Mouse (Mus musculus): ENCODE data around the gene Plxna4. TPM values are rescaled to one million over a fixed set of nuclear protein-coding genes. Genes with fewer than 3 reads are reported as not detected.

The Plxna4 gene
- polyA plus RNA-seq, 1 experiment from 2014 or later, result 3.6 TPM

- no peak for ATAC-seq (ENCODE audit: low FRiP score)
- no peak overlapping the region for H3K27ac ChIP-seq (ENCODE audit: low read depth, low read length)
- no peak for DNase-seq (ENCODE audit: low spot score, missing footprints)
Observed at GRCm38 (mm10) chr6:32203389-32203788, 384.6 kb downstream of the Plxna4 start.

DNA sequence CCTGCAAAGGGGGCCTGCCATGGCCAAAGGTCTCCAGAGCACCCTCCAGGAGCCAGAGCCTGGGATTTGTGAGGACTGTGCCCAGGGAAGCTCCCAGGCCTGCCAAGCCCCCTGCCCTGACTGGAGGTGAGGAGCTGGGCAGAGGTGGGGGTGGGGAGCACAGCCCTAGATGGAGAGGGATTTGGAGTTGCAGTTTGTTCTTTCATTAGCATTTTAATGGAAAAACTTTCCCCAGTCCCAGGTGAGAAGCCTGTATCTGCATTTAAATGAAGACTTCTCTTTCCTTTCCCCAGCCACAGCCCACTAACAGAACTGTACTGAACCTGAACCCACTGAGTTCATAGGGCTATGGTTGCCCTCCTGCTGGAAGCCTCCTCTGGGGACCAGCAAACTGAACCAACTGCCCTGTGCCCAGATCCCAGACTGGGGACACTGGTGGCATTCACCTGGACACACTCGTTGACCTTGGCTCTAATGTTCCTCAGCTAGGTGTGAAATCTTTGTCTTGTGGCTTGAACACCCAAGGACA is 385.3 kb downstream of the Plxna4 start:
- Histone ChIP-seq H3K4me3 (ENCODE audit: low read depth, low read length) (no peak overlapping the region), H3K27ac (ENCODE audit: low read depth, low read length) (no peak overlapping the region), H3K9me3 (ENCODE audit: control insufficient read depth, low read length) (no peaks in the 10 kb centered on the region), H3K36me3 (ENCODE audit: control insufficient read depth, insufficient read depth, low read length) (no peaks in the 10 kb centered on the region), H3K9ac (ENCODE audit: low read length) (no peak overlapping the region), H3K4me1 (ENCODE audit: control insufficient read depth, insufficient read depth, low read length) (no peaks in the 10 kb centered on the region), H3K27me3 (ENCODE audit: control insufficient read depth, insufficient read depth, low read length) (no peaks in the 10 kb centered on the region), H3K4me2 (no peak overlapping the region)
- ATAC-seq (ENCODE audit: low FRiP score) (no peak), DNase-seq (ENCODE audit: low spot score, missing footprints) (no peak)
- 57% methylated on average over 1 of the region's 1 CpGs for WGBS

More at GRCm38 (mm10) chr6:32203389-32203788, 384.6 kb downstream of the Plxna4 start:
- Histone ChIP-seq H3K4me3 (ENCODE audit: low read depth, low read length) (no peak overlapping the region), H3K9me3 (ENCODE audit: control insufficient read depth, low read length) (no peaks in the 10 kb centered on the region), H3K36me3 (ENCODE audit: control insufficient read depth, insufficient read depth, low read length) (no peaks in the 10 kb centered on the region), H3K27me3 (ENCODE audit: control insufficient read depth, insufficient read depth, low read length) (no peaks in the 10 kb centered on the region), H3K4me1 (ENCODE audit: control insufficient read depth, insufficient read depth, low read length) (no peaks in the 10 kb centered on the region), H3K9ac (ENCODE audit: low read length) (no peak overlapping the region), H3K4me2 (no peak overlapping the region)
- 53% methylated on average over 4 of the region's 4 CpGs for WGBS

DNA sequence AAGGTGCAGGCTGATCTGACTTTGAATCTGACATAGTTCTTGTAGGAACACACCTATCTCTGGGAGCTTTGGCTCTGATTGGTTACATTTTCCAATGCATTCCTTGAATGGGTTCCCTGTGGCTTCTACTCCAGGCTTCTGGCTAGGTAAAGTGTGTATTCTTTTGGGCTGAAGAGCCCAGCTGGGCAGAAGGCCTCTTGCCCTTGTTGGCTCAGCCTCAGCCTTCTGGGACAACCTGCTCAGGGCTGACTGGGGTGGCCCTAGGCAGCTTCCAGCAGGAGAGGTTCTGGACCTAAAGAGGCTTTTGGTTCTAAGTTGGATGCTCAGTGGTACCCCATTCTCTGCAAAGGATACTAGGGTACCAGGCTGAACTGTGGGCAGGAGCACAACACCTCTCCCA is 386.5 kb downstream of the Plxna4 start:
- Histone ChIP-seq H3K27me3 (ENCODE audit: control insufficient read depth, insufficient read depth, low read length) (no peaks in the 10 kb centered on the region), H3K27ac (ENCODE audit: low read depth, low read length) (no peak overlapping the region), H3K9ac (ENCODE audit: low read length) (no peak overlapping the region), H3K4me2 (no peak overlapping the region), H3K9me3 (ENCODE audit: control insufficient read depth, low read length) (no peaks in the 10 kb centered on the region), H3K4me3 (ENCODE audit: low read depth, low read length) (no peak overlapping the region), H3K4me1 (ENCODE audit: control insufficient read depth, insufficient read depth, low read length) (no peaks in the 10 kb centered on the region), H3K36me3 (ENCODE audit: control insufficient read depth, insufficient read depth, low read length) (no peaks in the 10 kb centered on the region)
- ATAC-seq (ENCODE audit: low FRiP score) (no peak), DNase-seq (ENCODE audit: low spot score, missing footprints) (no peak)

DNA sequence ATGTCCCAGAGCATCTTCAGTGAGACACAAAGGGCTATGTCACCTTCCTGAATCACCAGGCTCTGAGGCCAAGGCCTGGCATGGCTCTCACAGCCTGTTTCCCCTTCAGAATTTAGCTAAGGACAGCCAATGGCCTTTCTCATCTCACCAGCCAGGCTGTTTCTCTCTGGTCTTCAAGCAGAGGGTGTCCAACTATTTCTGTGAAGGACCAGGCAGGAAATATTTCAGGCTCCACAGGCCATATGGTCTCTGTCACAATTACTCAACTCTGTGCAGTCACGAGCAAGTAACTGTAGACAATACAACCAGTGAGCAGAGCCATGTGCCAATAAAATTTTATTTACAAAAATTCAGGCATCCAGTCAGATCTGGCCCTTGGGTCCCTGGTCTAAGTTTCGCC is 388.4 kb downstream of the Plxna4 start:
- ATAC-seq (ENCODE audit: low FRiP score), result no peak
- WGBS, result 81% methylated on average over 2 of the region's 2 CpGs

DNA sequence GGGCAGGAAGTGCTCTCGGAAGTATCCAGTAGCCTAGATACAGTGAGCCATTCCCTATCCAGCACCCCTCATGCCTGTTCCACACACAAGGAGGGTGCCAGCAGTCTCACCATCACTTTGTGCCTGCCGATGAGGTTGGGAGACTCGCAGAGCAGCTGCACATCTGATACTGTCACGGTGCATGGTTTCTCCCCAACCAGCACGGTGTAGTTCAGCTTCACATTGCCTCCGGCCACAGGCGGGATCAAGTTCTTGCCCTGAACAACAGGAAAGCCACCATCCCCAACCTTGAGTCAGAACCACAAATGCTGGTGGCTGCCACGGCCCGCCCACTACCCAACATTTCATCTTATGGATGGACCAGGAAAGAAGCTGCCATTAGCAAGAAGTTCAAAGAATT is 391.1 kb downstream of the Plxna4 start:
- H3K9me3 ChIP-seq (ENCODE audit: control insufficient read depth, low read length), result no peaks in the 10 kb centered on the region
- WGBS, result 88% methylated on average over 9 of the region's 9 CpGs
- no peaks in the 10 kb centered on the region for H3K27me3 ChIP-seq (ENCODE audit: control insufficient read depth, insufficient read depth, low read length)
- H3K27ac ChIP-seq (ENCODE audit: low read depth, low read length), result no peak overlapping the region
- no peaks in the 10 kb centered on the region for H3K36me3 ChIP-seq (ENCODE audit: control insufficient read depth, insufficient read depth, low read length)
- no peak overlapping the region for H3K9ac ChIP-seq (ENCODE audit: low read length)
- ATAC-seq (ENCODE audit: low FRiP score) (no peak), DNase-seq (ENCODE audit: low spot score, missing footprints) (peak; percentile 77)
- no peak overlapping the region for H3K4me3 ChIP-seq (ENCODE audit: low read depth, low read length)
- no peaks in the 10 kb centered on the region for H3K4me1 ChIP-seq (ENCODE audit: control insufficient read depth, insufficient read depth, low read length)
- no peak overlapping the region for H3K4me2 ChIP-seq

More for the DNA sequence above, 388.4 kb downstream of the Plxna4 start:
- Histone ChIP-seq H3K4me2 (no peak overlapping the region), H3K36me3 (ENCODE audit: control insufficient read depth, insufficient read depth, low read length) (no peaks in the 10 kb centered on the region), H3K4me3 (ENCODE audit: low read depth, low read length) (no peak overlapping the region), H3K9ac (ENCODE audit: low read length) (no peak overlapping the region), H3K9me3 (ENCODE audit: control insufficient read depth, low read length) (no peaks in the 10 kb centered on the region), H3K27ac (ENCODE audit: low read depth, low read length) (no peak overlapping the region), H3K27me3 (ENCODE audit: control insufficient read depth, insufficient read depth, low read length) (no peaks in the 10 kb centered on the region), H3K4me1 (ENCODE audit: control insufficient read depth, insufficient read depth, low read length) (no peaks in the 10 kb centered on the region)
- no peak for DNase-seq (ENCODE audit: low spot score, missing footprints)

- WGBS, result 91% methylated on average over 2 of the region's 2 CpGs
- Histone ChIP-seq H3K4me2 (no peak overlapping the region), H3K4me3 (ENCODE audit: low read depth, low read length) (no peak overlapping the region), H3K9ac (ENCODE audit: low read length) (no peak overlapping the region), H3K9me3 (ENCODE audit: control insufficient read depth, low read length) (no peaks in the 10 kb centered on the region), H3K4me1 (ENCODE audit: control insufficient read depth, insufficient read depth, low read length) (no peaks in the 10 kb centered on the region), H3K27ac (ENCODE audit: low read depth, low read length) (no peak overlapping the region), H3K36me3 (ENCODE audit: control insufficient read depth, insufficient read depth, low read length) (no peaks in the 10 kb centered on the region), H3K27me3 (ENCODE audit: control insufficient read depth, insufficient read depth, low read length) (no peaks in the 10 kb centered on the region)
- DNase-seq (ENCODE audit: low spot score, missing footprints), result peak; percentile 62
- no peak for ATAC-seq (ENCODE audit: low FRiP score)
Observed at GRCm38 (mm10) chr6:32193046-32193445, 394.9 kb downstream of the Plxna4 start.

- H3K27me3 ChIP-seq (ENCODE audit: control insufficient read depth, insufficient read depth, low read length), result no peaks in the 10 kb centered on the region
- no peak overlapping the region for H3K4me2 ChIP-seq
- H3K4me3 ChIP-seq (ENCODE audit: low read depth, low read length), result no peak overlapping the region
- H3K36me3 ChIP-seq (ENCODE audit: control insufficient read depth, insufficient read depth, low read length), result no peaks in the 10 kb centered on the region
- H3K9ac ChIP-seq (ENCODE audit: low read length), result no peak overlapping the region
- ATAC-seq (ENCODE audit: low FRiP score), result no peak
- peak; percentile 51 for DNase-seq (ENCODE audit: low spot score, missing footprints)
- H3K27ac ChIP-seq (ENCODE audit: low read depth, low read length), result no peak overlapping the region
- H3K4me1 ChIP-seq (ENCODE audit: control insufficient read depth, insufficient read depth, low read length), result no peaks in the 10 kb centered on the region
- WGBS, result 95% methylated on average over 4 of the region's 4 CpGs
- no peaks in the 10 kb centered on the region for H3K9me3 ChIP-seq (ENCODE audit: control insufficient read depth, low read length)
Observed at GRCm38 (mm10) chr6:32184402-32184985, 403.5 kb downstream of the Plxna4 start.

GRCm38 (mm10) chr6:32183651-32184185 is 404.3 kb downstream of the Plxna4 start:
- no peak overlapping the region for H3K9ac ChIP-seq (ENCODE audit: low read length)
- ATAC-seq (ENCODE audit: low FRiP score) (no peak), DNase-seq (ENCODE audit: low spot score, missing footprints) (no peak)
- H3K4me1 ChIP-seq (ENCODE audit: control insufficient read depth, insufficient read depth, low read length), result no peaks in the 10 kb centered on the region
- no peak overlapping the region for H3K4me2 ChIP-seq
- no peaks in the 10 kb centered on the region for H3K9me3 ChIP-seq (ENCODE audit: control insufficient read depth, low read length)
- no peak overlapping the region for H3K27ac ChIP-seq (ENCODE audit: low read depth, low read length)
- 74% methylated on average over 6 of the region's 6 CpGs for WGBS
- no peaks in the 10 kb centered on the region for H3K27me3 ChIP-seq (ENCODE audit: control insufficient read depth, insufficient read depth, low read length)
- H3K4me3 ChIP-seq (ENCODE audit: low read depth, low read length), result no peak overlapping the region
- no peaks in the 10 kb centered on the region for H3K36me3 ChIP-seq (ENCODE audit: control insufficient read depth, insufficient read depth, low read length)

DNA sequence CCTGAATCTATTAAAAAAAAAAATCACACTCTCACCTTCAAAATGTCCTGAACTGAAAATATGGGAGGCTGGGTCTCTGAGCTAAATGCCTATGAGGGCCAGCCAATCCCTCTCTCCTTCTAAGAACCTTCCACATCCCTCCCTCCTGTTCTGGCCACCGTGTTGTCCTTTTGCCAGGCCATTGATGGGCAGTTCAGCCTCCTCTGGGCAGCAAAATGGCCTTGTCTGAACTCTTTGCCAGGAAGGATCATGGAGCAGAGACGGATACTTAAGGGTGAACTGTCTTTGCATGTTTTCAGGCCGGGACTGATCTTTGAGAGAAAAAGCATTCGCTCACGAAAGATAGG is 408.0 kb downstream of the Plxna4 start:
- H3K27me3 ChIP-seq (ENCODE audit: control insufficient read depth, insufficient read depth, low read length), result no peaks in the 10 kb centered on the region
- no peak overlapping the region for H3K4me2 ChIP-seq
- DNase-seq (ENCODE audit: low spot score, missing footprints), result no peak
- H3K9ac ChIP-seq (ENCODE audit: low read length), result no peak overlapping the region
- H3K9me3 ChIP-seq (ENCODE audit: control insufficient read depth, low read length), result no peaks in the 10 kb centered on the region
- H3K4me1 ChIP-seq (ENCODE audit: control insufficient read depth, insufficient read depth, low read length), result no peaks in the 10 kb centered on the region
- no peaks in the 10 kb centered on the region for H3K36me3 ChIP-seq (ENCODE audit: control insufficient read depth, insufficient read depth, low read length)
- H3K27ac ChIP-seq (ENCODE audit: low read depth, low read length), result no peak overlapping the region
- H3K4me3 ChIP-seq (ENCODE audit: low read depth, low read length), result no peak overlapping the region
- 84% methylated on average over 5 of the region's 5 CpGs for WGBS
- no peak for ATAC-seq (ENCODE audit: low FRiP score)

All from midbrain, embryonic 11.5 days (tissue).